17 mouse cellular contexts compared by ENCODE assay signal in the genomic region with DNA sequence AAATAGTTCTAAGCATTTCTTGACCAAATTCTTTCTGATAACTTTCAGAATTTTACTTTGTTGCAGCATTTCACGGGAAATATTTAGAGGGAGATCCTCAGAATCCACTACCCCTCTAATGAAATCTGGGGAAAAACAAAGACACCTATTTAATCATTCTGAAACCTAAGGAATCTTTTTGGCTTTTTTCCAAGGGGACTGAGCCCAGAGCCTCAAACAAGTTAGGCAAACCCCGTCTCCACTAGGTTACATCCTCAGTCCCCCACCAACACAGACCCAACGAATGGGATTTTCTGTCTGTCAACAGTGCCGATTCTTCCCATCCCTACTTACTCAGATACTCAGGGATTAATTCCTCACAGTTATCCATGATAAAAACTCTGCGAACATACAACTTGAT. TPM values are rescaled to one million over a fixed set of nuclear protein-coding genes. Genes with fewer than 3 reads are reported as not detected.
DNase-seq lines count a peak whose midpoint lies in the region; ATAC-seq and TF ChIP-seq lines count a peak whose summit lies in the region.
"Not testable (repeated sequence)": the region's sequence is repeated elsewhere in the genome, so short reads cannot be mapped to it uniquely, and the experiment has no call there.
"Had no signal": no experiment of that assay in that cellular context is flagged by ENCODE, and none has a peak within 500 bp of the region (broad histone marks: within the 10 kb centered on the region; RNA-seq: fewer than 3 reads in every experiment).

No protein-coding gene starts in this region.

- not testable (repeated sequence) for H3K9me3 ChIP-seq in E14TG2a.4 (ENCODE audit: low read length); MEL (replicated peaks; ENCODE audit: insufficient read depth, low read length); heart, embryonic 14.5 days (ENCODE audit: control insufficient read depth, low read length); liver, embryonic 11.5 days (ENCODE audit: control insufficient read depth, low read length); lung, embryonic 14.5 days (ENCODE audit: low read depth, low read length)

- TF ChIP-seq RAD21 in MEL (IDR thresholded peaks at IDR 0.05; ENCODE audit: low read depth, low read length), result not testable (repeated sequence)

- TF ChIP-seq EP300 in MEL (IDR thresholded peaks at IDR 0.05; ENCODE audit: low read depth in 1 of 2, low read length in 2 of 2), result not testable (repeated sequence)

- H3K79me2 ChIP-seq in MEL (ENCODE audit: control insufficient read depth, insufficient read depth, low read length, poor library complexity), result peaks cover 35% of the 10 kb centered on the region
- peaks cover 23% of the 10 kb centered on the region for H3K79me2 ChIP-seq in myocyte (ENCODE audit: control insufficient read depth, insufficient read depth)

- H3K36me3 ChIP-seq in E14TG2a.4 (ENCODE audit: insufficient read depth, low read length) (peaks cover 66% of the 10 kb centered on the region), MEL (ENCODE audit: control insufficient read depth in 1 of 2, insufficient read depth in 2 of 2, low read length in 2 of 2) (peaks cover 20 to 31% of the 10 kb centered on the region in 2 experiments), myocyte (ENCODE audit: control insufficient read depth, insufficient read depth) (peaks cover 46% of the 10 kb centered on the region)
- peaks cover 58% of the 10 kb centered on the region for H3K36me3 ChIP-seq in heart, embryonic 14.5 days (ENCODE audit: control insufficient read depth, insufficient read depth, low read length)
- H3K36me3 ChIP-seq in liver, embryonic 11.5 days (ENCODE audit: control insufficient read depth, insufficient read depth, low read length), result peaks cover 43% of the 10 kb centered on the region
- H3K36me3 ChIP-seq in lung, embryonic 14.5 days (ENCODE audit: insufficient read depth), result peaks cover 57% of the 10 kb centered on the region

- not testable (repeated sequence) for ATAC-seq in heart, embryonic 14.5 days (ENCODE audit: insufficient number of reproducible peaks, insufficient read depth, low FRiP score, low read depth); liver, embryonic 11.5 days (replicated peaks; ENCODE audit: low FRiP score); lung, embryonic 14.5 days (ENCODE audit: insufficient read depth)

- H3K4me1 ChIP-seq in E14TG2a.4 (replicated peaks; ENCODE audit: low read depth, low read length) (peaks cover 44% of the 10 kb centered on the region), MEL (ENCODE audit: control insufficient read depth in 1 of 2, insufficient read depth in 2 of 2, low read length in 2 of 2) (peaks cover 0 to 19% of the 10 kb centered on the region in 2 experiments; a peak in 3 of 4 replicates)
- peaks cover 6 to 19% of the 10 kb centered on the region in 2 experiments for H3K4me1 ChIP-seq in heart, embryonic 14.5 days (ENCODE audit: control insufficient read depth in 2 of 2, insufficient read depth in 2 of 2, low read length in 2 of 2)
- H3K4me1 ChIP-seq in liver, embryonic 11.5 days (replicated peaks; ENCODE audit: control insufficient read depth, insufficient read depth, low read length), result peaks cover 23% of the 10 kb centered on the region
- peaks cover 10% of the 10 kb centered on the region; the same call in 1 of the 2 replicates for H3K4me1 ChIP-seq in lung, embryonic 14.5 days (ENCODE audit: insufficient read depth)

- not testable (repeated sequence) for H3K27me3 ChIP-seq in E14TG2a.4 (ENCODE audit: insufficient read depth, low read length); MEL (ENCODE audit: control insufficient read depth in 1 of 2, insufficient read depth in 2 of 2, low read length in 2 of 2); heart, embryonic 14.5 days (ENCODE audit: control insufficient read depth, insufficient read depth, low read length); liver, embryonic 11.5 days (replicated peaks; ENCODE audit: control insufficient read depth, insufficient read depth, low read length); lung, embryonic 14.5 days (ENCODE audit: insufficient read depth, low read length); myocyte (ENCODE audit: control insufficient read depth, insufficient read depth, insufficient read length)

- peak overlapping the region; percentile 99 for H3K4me3 ChIP-seq in E14TG2a.4 (replicated peaks; ENCODE audit: low read length)
- H3K4me3 ChIP-seq in MEL (ENCODE audit: control insufficient read depth in 1 of 2, insufficient read depth in 1 of 2, low read depth in 2 of 2, low read length in 2 of 2), result peak overlapping the region; percentile 39 to 54
- not testable (repeated sequence) for H3K4me3 ChIP-seq in heart, embryonic 14.5 days (ENCODE audit: control insufficient read depth in 1 of 2, insufficient read depth in 1 of 2, low read depth in 1 of 2, low read length in 2 of 2); myocyte
- peak overlapping the region; percentile 14; the same call in 1 of the 2 replicates for H3K4me3 ChIP-seq in liver, embryonic 11.5 days (ENCODE audit: low read depth, low read length)
- H3K4me3 ChIP-seq in lung, embryonic 14.5 days (ENCODE audit: low read depth, low read length), result 0 out of 2 replicates have a peak overlapping the region, but pooled peaks have one; percentile 3

- TF ChIP-seq POLR2A in MEL (IDR thresholded peaks at IDR 0.05; ENCODE audit: control insufficient read depth in 1 of 2, insufficient read depth in 1 of 2, low read depth in 1 of 2, low read length in 2 of 2, poor library complexity in 1 of 2), result 0 out of 4 replicates have a peak, but pooled peaks of 1 of the 2 experiments have one; percentile 30
- not testable (repeated sequence) for TF ChIP-seq POLR2A in myocyte (IDR thresholded peaks at IDR 0.05; ENCODE audit: insufficient read length, low read depth)

- not testable (repeated sequence) for TF ChIP-seq CTCF in E14TG2a.4 (conservative IDR thresholded peaks at IDR 0.05; ENCODE audit: low read length); MEL (IDR thresholded peaks at IDR 0.05 in 2 of 3, conservative IDR thresholded peaks at IDR 0.05 in 1 of 3; ENCODE audit: control insufficient read depth in 1 of 3, insufficient read depth in 1 of 3, low read depth in 2 of 3, low read length in 3 of 3, poor library complexity in 1 of 3, severe bottlenecking in 1 of 3); lung, embryonic 14.5 days (IDR thresholded peaks at IDR 0.05; ENCODE audit: low read depth)

- not testable (repeated sequence) for H3K27ac ChIP-seq in MEL (ENCODE audit: control insufficient read depth, low read depth, low read length); heart, embryonic 14.5 days (replicated peaks in 1 of 2; ENCODE audit: control insufficient read depth in 1 of 2, insufficient read depth in 1 of 2, low read depth in 2 of 2, low read length in 2 of 2); liver, embryonic 11.5 days (ENCODE audit: low read depth, low read length); lung, embryonic 14.5 days (ENCODE audit: low read depth)

- H3K4me2 ChIP-seq in heart, embryonic 14.5 days (ENCODE audit: low read length), result 0 out of 2 replicates have a peak overlapping the region, but pooled peaks have one; percentile 8
- H3K4me2 ChIP-seq in liver, embryonic 11.5 days, result peak overlapping the region; percentile 91
- H3K4me2 ChIP-seq in lung, embryonic 14.5 days, result 0 out of 2 replicates have a peak overlapping the region, but pooled peaks have one; percentile 18
- peak overlapping the region; percentile 1 for H3K4me2 ChIP-seq in myocyte (ENCODE audit: low read depth)

- not testable (repeated sequence) for DNase-seq in MEL (ENCODE audit: low read depth, low spot score); liver, embryonic 11.5 days (ENCODE audit: low spot score)
- peak; percentile 52 for DNase-seq in lung, embryonic 14.5 days

- 74% methylated on average over 5 of the region's 5 CpGs for WGBS in heart, embryonic 14.5 days
- WGBS in liver, embryonic 11.5 days, result 79% methylated on average over 5 of the region's 5 CpGs
- WGBS in lung, embryonic 14.5 days, result 38% methylated on average over 5 of the region's 5 CpGs

- H3ac ChIP-seq in myocyte (ENCODE audit: control insufficient read depth, insufficient read length), result not testable (repeated sequence)

- peak overlapping the region; percentile 53 for H3K9ac ChIP-seq in MEL (ENCODE audit: control insufficient read depth, low read depth, low read length, poor library complexity, severe bottlenecking)
- peak overlapping the region; percentile 11; the same call in 1 of the 2 replicates for H3K9ac ChIP-seq in heart, embryonic 14.5 days (ENCODE audit: low read length)
- not testable (repeated sequence) for H3K9ac ChIP-seq in liver, embryonic 11.5 days (ENCODE audit: low read depth, low read length); lung, embryonic 14.5 days

RNA-seq across cellular contexts. Expression of gene Hsp90aa1, which starts 9.2 kb away (rescaled TPM):
- 1,509 and 1,517 TPM in 2 replicates for total RNA-seq in MEL (2012; rRNA removed)
- 1,000 to 10,000 TPM in 1 of 2 experiments, 100 to 1,000 TPM in 1; 913 to 1,471 TPM for polyA plus RNA-seq in MEL (2012; ENCODE audit: insufficient read depth in 1 of 2, insufficient read length in 2 of 2, low read depth in 1 of 2, low replicate concordance in 2 of 2, missing spikeins in 1 of 2)
- 635 and 675 TPM in 2 replicates for polyA plus RNA-seq in heart, embryonic 14.5 days (2014; fragmentation: Nextera tagmentation; extraction: Ambion mirVana)
- polyA plus RNA-seq in liver, embryonic 11.5 days (2014; fragmentation: Nextera tagmentation; extraction: Ambion mirVana), result 1,759 and 1,828 TPM in 2 replicates
- polyA plus RNA-seq in lung, embryonic 14.5 days (2014; fragmentation: Nextera tagmentation; extraction: Ambion mirVana), result 829 and 905 TPM in 2 replicates
- 110 TPM for polyA plus RNA-seq in myocyte (2012; fragmentation: generic; extraction: Trizol)

RNA-seq across cellular contexts. Expression of gene 1700001K19Rik, which starts 11.0 kb away (rescaled TPM):
- not detected in 2 replicates for total RNA-seq in MEL (2012; rRNA removed)
- under 1 TPM in 1 of 2 experiments, not detected in 1; 0.29 TPM for polyA plus RNA-seq in MEL (2012; ENCODE audit: insufficient read depth in 1 of 2, insufficient read length in 2 of 2, low read depth in 1 of 2, low replicate concordance in 2 of 2, missing spikeins in 1 of 2)
- not detected in 2 replicates for polyA plus RNA-seq in heart, embryonic 14.5 days (2014; fragmentation: Nextera tagmentation; extraction: Ambion mirVana)
- not detected in 2 replicates for polyA plus RNA-seq in liver, embryonic 11.5 days (2014; fragmentation: Nextera tagmentation; extraction: Ambion mirVana)
- polyA plus RNA-seq in lung, embryonic 14.5 days (2014; fragmentation: Nextera tagmentation; extraction: Ambion mirVana), result 0.34 TPM in 1 of 2 replicates, not detected in the other
- 0.05 TPM for polyA plus RNA-seq in myocyte (2012; fragmentation: generic; extraction: Trizol)
- total RNA-seq: adrenal gland, adult 2 months; adrenal gland, postnatal 25 days; gastrocnemius, postnatal 36 days; heart, postnatal 14 days; hematopoietic stem cell, adult 5-6 weeks; hindbrain, postnatal 0 days had no signal
- polyA plus RNA-seq: adrenal gland, adult 2 months; embryonic facial prominence, embryonic 14.5 days; erythroblast, embryonic 14.5 days; forebrain, embryonic 10.5 days; heart, embryonic 13.5 days; intestine, embryonic 15.5 days had no signal

RNA-seq across cellular contexts. Expression of gene Wdr20, which starts 44.4 kb away (rescaled TPM):
- total RNA-seq in MEL (2012; rRNA removed), result 21.9 and 25.8 TPM in 2 replicates
- 10 to 100 TPM in 1 of 2 experiments, not detected in 1; 18.8 TPM for polyA plus RNA-seq in MEL (2012; ENCODE audit: insufficient read depth in 1 of 2, insufficient read length in 2 of 2, low read depth in 1 of 2, low replicate concordance in 2 of 2, missing spikeins in 1 of 2)
- 16.1 and 16.3 TPM in 2 replicates for polyA plus RNA-seq in heart, embryonic 14.5 days (2014; fragmentation: Nextera tagmentation; extraction: Ambion mirVana)
- 17.7 and 18.2 TPM in 2 replicates for polyA plus RNA-seq in liver, embryonic 11.5 days (2014; fragmentation: Nextera tagmentation; extraction: Ambion mirVana)
- 23.3 and 25.4 TPM in 2 replicates for polyA plus RNA-seq in lung, embryonic 14.5 days (2014; fragmentation: Nextera tagmentation; extraction: Ambion mirVana)
- polyA plus RNA-seq in myocyte (2012; fragmentation: generic; extraction: Trizol), result 13.9 TPM

Comparison
In these comparisons a context has a peak if more than half of its experiments do, and no peak if none do; other contexts are left out.
1. H3K4me2 ChIP-seq: peak in every context shown above with its lines; median percentile 91 in liver, embryonic 11.5 days; 18 in lung, embryonic 14.5 days; 8 in heart, embryonic 14.5 days; 1 in myocyte.